Mouse (Mus musculus) megakaryocyte progenitor cell, adult 5-6 weeks (primary cell): ENCODE measurements at regions not wholly inside any gene's neighbourhood (a gene's known extent, or its start where the extent isn't known, plus 50 kb on each side); places are given as distances from the start of the nearest gene placed in this dataset.
A peak's percentile ranks its signal among the peaks of the same experiment; 100 is the strongest.
"Not testable (repeated sequence)": the region's sequence is repeated elsewhere in the genome, so short reads cannot be mapped to it uniquely, and the experiment has no call there.

Experiments
- ATAC-seq: replicated peaks from 2 replicates; pipeline ENCODE4 v1.8.0; 2016; ENCODE audit warnings: mild to moderate bottlenecking, moderate TSS enrichment, inconsistent platforms; ENCODE audit not compliant: poor library complexity

- ATAC-seq, result no peak
These were observed 239.7 kb downstream of the Tpbg start for GRCm38 (mm10) chr9:86081873-86082272.

- no peak for ATAC-seq
These were observed 250.8 kb downstream of the Tpbg start for GRCm38 (mm10) chr9:86092998-86093397.

- no peak for ATAC-seq
These were observed 253.3 kb downstream of the Tpbg start for GRCm38 (mm10) chr9:86095460-86095859.

GRCm38 (mm10) chr9:86096246-86096645, 254.1 kb downstream of the Tpbg start:
- no peak for ATAC-seq

GRCm38 (mm10) chr9:86099325-86099724, 257.1 kb downstream of the Tpbg start:
- ATAC-seq, result no peak

GRCm38 (mm10) chr9:86101360-86102086, 259.3 kb downstream of the Tpbg start:
- peak; percentile 72 for ATAC-seq

- peak; percentile 40; the same call in 1 of the 2 replicates for ATAC-seq
These were observed 261.4 kb downstream of the Tpbg start for GRCm38 (mm10) chr9:86103607-86104006.

GRCm38 (mm10) chr9:86104664-86105063, 262.5 kb downstream of the Tpbg start:
- ATAC-seq, result peak; percentile 84

GRCm38 (mm10) chr9:86105851-86106250, 263.7 kb downstream of the Tpbg start:
- no peak for ATAC-seq

GRCm38 (mm10) chr9:86109906-86110305, 267.7 kb downstream of the Tpbg start:
- ATAC-seq, result no peak

GRCm38 (mm10) chr9:86119370-86119769, 277.2 kb downstream of the Tpbg start:
- ATAC-seq, result no peak

- ATAC-seq, result not testable (repeated sequence)
These were observed 293.4 kb downstream of the Tpbg start for GRCm38 (mm10) chr9:86135617-86136016.

- no peak for ATAC-seq
These were observed 303.7 kb downstream of the Tpbg start for GRCm38 (mm10) chr9:86145903-86146302.

GRCm38 (mm10) chr9:86160316-86160715, 304.4 kb downstream of the Ube2cbp start:
- no peak for ATAC-seq

GRCm38 (mm10) chr9:86166362-86167067, 298.2 kb downstream of the Ube2cbp start:
- ATAC-seq, result no peak

- ATAC-seq, result no peak
These were observed 294.0 kb downstream of the Ube2cbp start for GRCm38 (mm10) chr9:86170756-86171155.

- ATAC-seq, result no peak
These were observed 277.7 kb downstream of the Ube2cbp start for GRCm38 (mm10) chr9:86186751-86187747.

GRCm38 (mm10) chr9:86188873-86189272, 275.9 kb downstream of the Ube2cbp start:
- ATAC-seq, result no peak

GRCm38 (mm10) chr9:86205041-86205440, 259.7 kb downstream of the Ube2cbp start:
- no peak for ATAC-seq

- no peak for ATAC-seq
These were observed 256.3 kb downstream of the Ube2cbp start for GRCm38 (mm10) chr9:86208334-86208925.

- no peak for ATAC-seq
These were observed 253.5 kb downstream of the Ube2cbp start for GRCm38 (mm10) chr9:86211267-86211666.
